Mouse (Mus musculus) myocyte (in vitro differentiated cells): ENCODE measurements around the gene Rnf216.

Experiments
- CEBPB ChIP-seq: IDR thresholded peaks from 2 replicates; pipeline ENCODE4 v1.6.1; 2011; ENCODE audit warnings: mild to moderate bottlenecking, moderate library complexity; ENCODE audit not compliant: poor library complexity, insufficient read depth, severe bottlenecking
- MAX ChIP-seq: IDR thresholded peaks from one replicate; pipeline ENCODE4 v1.6.1; 2011; ENCODE audit warnings: low read depth, mild to moderate bottlenecking, control low read depth
- POLR2A ChIP-seq: IDR thresholded peaks from one replicate; pipeline ENCODE4 v1.6.1; 2011; ENCODE audit warnings: low read depth, mild to moderate bottlenecking, control low read depth, moderate library complexity; ENCODE audit not compliant: insufficient read length
- USF1 ChIP-seq: IDR thresholded peaks from one replicate; pipeline ENCODE4 v1.6.1; 2011; ENCODE audit warnings: low read depth, mild to moderate bottlenecking, control low read depth, moderate library complexity

DNA sequence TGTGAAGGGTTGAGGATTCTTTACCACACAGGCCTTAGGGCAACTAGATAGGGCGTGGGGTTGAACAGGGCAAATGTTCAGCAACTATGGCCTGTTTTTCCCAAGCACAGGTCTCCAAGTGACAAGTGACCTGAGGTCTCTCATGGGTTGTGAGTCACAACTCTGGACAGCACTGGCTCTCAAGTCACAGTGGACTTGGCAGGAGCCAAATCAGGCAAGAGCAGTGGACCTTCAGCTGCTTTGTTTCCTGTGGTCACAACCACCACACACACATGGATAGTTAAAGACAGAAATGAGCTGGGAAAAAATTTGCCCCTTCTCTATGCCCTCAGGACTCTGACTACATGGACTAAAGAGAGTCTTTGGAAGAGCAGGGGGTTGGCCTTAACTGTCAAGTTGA is 65.2 kb downstream of the Rnf216 start:
- TF ChIP-seq POLR2A: no peak
- no peak for TF ChIP-seq CEBPB
- TF ChIP-seq USF1: no peak
- TF ChIP-seq MAX: no peak
